Mouse (Mus musculus) E14TG2a.4 (cell line): ENCODE data around the gene 4933427I04Rik.

ENCODE experiments used
- H3K27me3 ChIP-seq: 2 replicates; pipeline ENCODE4 v1.6.1; 2014; ENCODE audit warnings: low read length, control low read depth; ENCODE audit not compliant: insufficient read depth
- H3K36me3 ChIP-seq: 2 replicates; pipeline ENCODE4 v1.6.1; 2014; ENCODE audit warnings: low read length, control low read depth; ENCODE audit not compliant: insufficient read depth
- H3K4me1 ChIP-seq: replicated peaks from 2 replicates; pipeline ENCODE4 v1.6.1; 2014; ENCODE audit warnings: low read depth, low read length, control low read depth
- H3K4me3 ChIP-seq: replicated peaks from 2 replicates; pipeline ENCODE4 v1.5.1; 2014; ENCODE audit warnings: mild to moderate bottlenecking, low read length
- H3K9me3 ChIP-seq: 2 replicates; pipeline ENCODE4 v1.6.1; 2014; ENCODE audit warnings: low read length, control low read depth
- CTCF ChIP-seq: conservative IDR thresholded peaks from 2 replicates; pipeline ENCODE4 v1.5.1; 2014; ENCODE audit warnings: low read length
- NANOG ChIP-seq: IDR thresholded peaks from 2 replicates; pipeline ENCODE4 v1.6.1; 2014; ENCODE audit warnings: borderline replicate concordance, low read length, mixed read lengths
- POU5F1 ChIP-seq: IDR thresholded peaks from 2 replicates; pipeline ENCODE4 v1.6.1; 2014; ENCODE audit warnings: low read length, borderline replicate concordance

4933427I04Rik gene

DNA sequence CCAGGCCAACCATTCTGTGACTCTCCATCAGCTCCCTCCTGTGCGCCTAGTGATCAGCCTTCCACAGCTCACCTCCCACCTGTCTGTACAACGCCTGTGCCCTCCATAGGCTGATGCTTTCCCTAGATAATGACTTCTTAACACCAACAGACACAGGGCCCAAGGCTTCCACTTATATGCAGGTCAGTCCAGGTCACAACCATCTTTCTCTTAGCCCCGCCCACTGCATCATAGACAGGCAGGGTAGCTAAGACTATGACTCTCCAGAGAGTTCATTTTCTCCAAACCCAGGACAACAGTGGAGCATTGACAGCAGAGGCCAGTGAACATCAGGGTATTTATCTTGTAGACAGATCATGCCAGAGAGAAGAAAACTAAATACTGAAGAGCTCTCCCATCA is at the start of gene 4933427I04Rik:
4933427I04Rik (plus strand) TSS at position 301 of the 400 bp plus-strand sequence.
- no peaks in the 10 kb centered on the region; the same call in 1 of the 2 replicates for H3K27me3 ChIP-seq
- TF ChIP-seq NANOG (no peak), POU5F1 (no peak), CTCF (no peak)
- no peak within 1 kb of the TSS for H3K4me3 ChIP-seq
- peaks cover 15% of the 10 kb centered on the region for H3K9me3 ChIP-seq
- no peaks in the 10 kb centered on the region for H3K4me1 ChIP-seq
- no peaks in the 10 kb centered on the region for H3K36me3 ChIP-seq

DNA sequence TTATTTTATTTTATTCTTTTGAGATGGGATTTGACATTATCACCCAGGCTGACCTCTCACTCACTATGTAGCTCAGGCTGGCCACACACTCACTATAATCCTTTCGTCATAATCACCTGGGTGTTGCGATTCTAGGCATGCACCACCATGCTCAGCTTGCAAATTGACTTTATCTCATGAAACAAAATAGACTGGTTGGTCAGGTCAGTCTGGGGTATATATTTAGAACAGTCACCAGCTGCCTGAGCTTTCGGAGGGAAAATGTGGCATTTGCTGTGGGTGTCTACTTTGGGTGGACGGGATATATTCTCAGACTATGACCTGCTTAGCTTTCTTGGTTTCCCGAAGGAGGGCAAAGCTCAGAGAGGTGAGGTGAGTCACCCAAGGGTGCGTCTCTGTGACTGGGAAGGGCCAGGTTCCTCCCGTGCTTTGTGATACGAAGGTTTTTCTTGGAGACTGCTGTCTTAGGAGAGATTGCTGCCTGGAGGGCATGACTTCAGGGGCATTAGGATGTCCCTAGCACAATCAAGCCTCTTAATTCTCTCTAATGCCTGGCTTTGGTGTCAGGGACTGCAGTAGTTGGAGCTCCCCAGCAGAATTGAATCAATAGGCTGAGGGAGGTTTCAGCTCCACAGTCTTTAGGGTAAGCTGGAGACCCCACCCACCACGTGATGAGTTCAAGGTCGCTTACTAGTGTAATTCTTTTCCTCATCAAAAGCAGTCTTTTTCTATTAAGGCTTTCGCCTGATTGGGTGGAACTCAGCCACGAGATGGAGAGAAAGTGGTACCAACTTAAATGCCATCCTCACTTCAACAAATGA is 48.8 kb upstream of the 4933427I04Rik start:
- TF ChIP-seq NANOG (no peak), CTCF (no peak), POU5F1 (no peak)
- Histone ChIP-seq H3K36me3 (no peaks in the 10 kb centered on the region), H3K4me3 (peak overlapping the region; percentile 62), H3K9me3 (peaks cover 12% of the 10 kb centered on the region), H3K4me1 (peaks cover 27% of the 10 kb centered on the region), H3K27me3 (no peaks in the 10 kb centered on the region)

GRCm38 (mm10) chr4:123812525-123812924 is 47.0 kb upstream of the 4933427I04Rik start:
- H3K4me3 ChIP-seq, result no peak overlapping the region
- H3K36me3 ChIP-seq, result no peaks in the 10 kb centered on the region
- H3K9me3 ChIP-seq, result peaks cover 25% of the 10 kb centered on the region
- no peaks in the 10 kb centered on the region for H3K27me3 ChIP-seq
- H3K4me1 ChIP-seq, result peaks cover 27% of the 10 kb centered on the region
- no peak for TF ChIP-seq POU5F1
- no peak for TF ChIP-seq NANOG
- peak; percentile 58 for TF ChIP-seq CTCF

DNA sequence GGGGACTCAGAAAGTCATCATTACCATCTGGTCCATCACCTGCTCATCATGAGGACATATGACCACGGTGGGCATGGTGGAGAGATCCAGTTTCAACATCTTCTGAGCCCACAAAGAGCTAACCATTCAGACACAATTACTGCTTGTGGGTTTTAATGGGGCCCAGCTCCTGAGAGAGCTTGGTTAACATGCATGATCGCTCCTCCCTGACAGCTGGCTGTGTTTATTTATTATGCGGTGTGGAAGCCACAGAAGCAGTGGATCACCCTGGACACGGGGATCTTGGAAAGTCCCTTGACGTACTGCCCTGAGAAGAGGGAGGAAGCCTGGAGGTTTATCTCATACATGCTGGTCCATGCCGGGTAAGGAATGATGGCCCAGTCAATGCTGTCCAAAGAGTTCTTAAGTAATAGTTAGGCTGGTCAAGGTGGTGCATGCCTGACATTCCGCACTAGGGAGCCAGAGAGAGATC is 45.4 kb upstream of the 4933427I04Rik start:
- Histone ChIP-seq H3K27me3 (no peaks in the 10 kb centered on the region), H3K4me1 (peaks cover 18% of the 10 kb centered on the region), H3K4me3 (no peak overlapping the region), H3K9me3 (peaks cover 25% of the 10 kb centered on the region), H3K36me3 (no peaks in the 10 kb centered on the region)
- TF ChIP-seq CTCF (no peak), POU5F1 (no peak), NANOG (no peak)

DNA sequence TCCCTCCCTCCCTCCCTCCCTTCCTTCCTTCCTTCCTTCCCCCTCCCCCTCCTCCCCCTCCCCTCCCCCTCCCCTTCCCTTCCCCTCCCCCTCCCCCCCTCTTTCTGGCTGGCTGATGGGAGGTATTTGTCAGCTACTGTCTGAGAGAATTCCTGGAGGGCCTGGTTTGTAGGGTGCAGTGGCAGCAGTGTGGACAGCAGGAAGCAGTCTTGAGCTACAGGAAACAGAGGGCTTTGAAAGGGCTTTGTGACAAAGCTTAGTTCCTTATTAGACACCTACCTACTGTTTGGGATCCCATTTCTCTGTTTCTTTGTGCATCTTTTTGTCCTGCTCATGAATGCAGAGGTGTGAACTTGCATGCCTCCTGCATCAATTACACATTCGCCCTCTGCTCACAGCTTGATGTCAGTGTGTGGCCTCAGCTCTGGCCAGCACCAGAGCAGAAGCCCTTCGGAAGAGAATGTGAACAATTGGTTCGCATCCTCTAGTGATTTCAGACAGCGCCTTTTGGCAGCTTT is 40.3 kb upstream of the 4933427I04Rik start:
- H3K4me3 ChIP-seq, result no peak overlapping the region
- H3K4me1 ChIP-seq, result peaks cover 7% of the 10 kb centered on the region
- H3K27me3 ChIP-seq, result no peaks in the 10 kb centered on the region
- TF ChIP-seq CTCF, result peak; percentile 32
- TF ChIP-seq NANOG, result no peak
- H3K36me3 ChIP-seq, result no peaks in the 10 kb centered on the region
- peaks cover 25% of the 10 kb centered on the region for H3K9me3 ChIP-seq

- H3K4me3 ChIP-seq, result peak overlapping the region; percentile 54
- H3K27me3 ChIP-seq, result peaks cover 21% of the 10 kb centered on the region
- no peaks in the 10 kb centered on the region for H3K36me3 ChIP-seq
- H3K4me1 ChIP-seq, result peaks cover 6% of the 10 kb centered on the region
- peaks cover 16% of the 10 kb centered on the region for H3K9me3 ChIP-seq
- TF ChIP-seq POU5F1, result no peak
- no peak for TF ChIP-seq NANOG
- no peak for TF ChIP-seq CTCF
Measured at GRCm38 (mm10) chr4:123842126-123842525, 17.4 kb upstream of the 4933427I04Rik start.

DNA sequence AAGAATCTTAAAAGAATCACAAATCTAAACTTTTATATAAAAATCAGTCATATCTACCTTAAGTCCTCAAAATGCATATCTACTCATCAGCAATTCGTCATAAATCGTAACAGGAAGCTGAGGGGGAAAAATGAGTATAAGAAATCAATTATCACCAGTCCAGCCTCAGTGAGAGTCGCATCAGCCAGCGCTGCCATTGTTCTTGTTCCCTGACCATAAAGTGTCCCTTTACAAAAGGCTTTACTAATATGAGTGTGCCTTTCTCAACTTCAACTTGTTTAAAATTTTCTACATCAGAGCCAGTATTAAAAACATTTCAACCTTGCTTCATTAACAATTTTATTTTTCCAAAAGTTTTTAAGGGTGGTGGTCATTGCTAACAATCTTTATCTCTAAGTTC is 2.6 kb upstream of the 4933427I04Rik start:
- H3K27me3 ChIP-seq, result no peaks in the 10 kb centered on the region; the same call in 1 of the 2 replicates
- no peaks in the 10 kb centered on the region for H3K4me1 ChIP-seq
- TF ChIP-seq CTCF (no peak), NANOG (no peak), POU5F1 (no peak)
- no peak overlapping the region for H3K4me3 ChIP-seq
- H3K36me3 ChIP-seq, result no peaks in the 10 kb centered on the region
- H3K9me3 ChIP-seq, result peaks cover 16% of the 10 kb centered on the region

GRCm38 (mm10) chr4:123858090-123858489 is 1.4 kb upstream of the 4933427I04Rik start:
- Histone ChIP-seq H3K36me3 (no peaks in the 10 kb centered on the region), H3K4me1 (no peaks in the 10 kb centered on the region), H3K9me3 (peaks cover 15% of the 10 kb centered on the region), H3K27me3 (no peaks in the 10 kb centered on the region; the same call in 1 of the 2 replicates), H3K4me3 (no peak overlapping the region)
- TF ChIP-seq CTCF (no peak), POU5F1 (no peak), NANOG (no peak)
